Mouse (Mus musculus) limb, embryonic 11.5 days (tissue): ENCODE measurements around the gene Erbb2. TPM values are rescaled to one million over a fixed set of nuclear protein-coding genes. Genes with fewer than 3 reads are reported as not detected.

Source experiments
- ATAC-seq: fragments of 200-750 bp; cut with Nextera tagmentation; 2 replicates; pipeline ENCODE4 v1.8.0; 2017; ENCODE audit warnings: low read depth; ENCODE audit not compliant: insufficient number of reproducible peaks, low FRiP score, low TSS enrichment
- DNase-seq: peaks from one replicate; pipeline ENCODE4 v3.0.0-alpha.2; 2015; ENCODE audit warnings: low spot score
- H3K27ac ChIP-seq: fragments of 300-500 bp; sonication (generic); replicated peaks from 2 replicates; pipeline ENCODE4 v1.5.1; 2014; ENCODE audit warnings: low read depth, mild to moderate bottlenecking, low read length
- H3K27me3 ChIP-seq: fragments of 300-500 bp; sonication (generic); 2 replicates; pipeline ENCODE4 v1.6.1; 2014; ENCODE audit warnings: mild to moderate bottlenecking, low read length, mixed read lengths; ENCODE audit not compliant: control insufficient read depth, insufficient read depth
- H3K36me3 ChIP-seq: fragments of 300-500 bp; sonication (generic); 2 replicates; pipeline ENCODE4 v1.6.1; 2014; ENCODE audit warnings: mild to moderate bottlenecking, low read length, moderate library complexity, mixed read lengths; ENCODE audit not compliant: control insufficient read depth, insufficient read depth
- H3K4me1 ChIP-seq: fragments of 300-500 bp; sonication (generic); 2 replicates; pipeline ENCODE4 v1.6.1; 2014; ENCODE audit warnings: low read length, mixed read lengths; ENCODE audit not compliant: control insufficient read depth, insufficient read depth
- H3K4me2 ChIP-seq: fragments of 300-500 bp; sonication (generic); 2 replicates; pipeline ENCODE4 v1.6.1; 2014; ENCODE audit warnings: low read depth, mild to moderate bottlenecking, moderate library complexity; ENCODE audit not compliant: severe bottlenecking
- H3K4me3 ChIP-seq: fragments of 300-500 bp; sonication (generic); 2 replicates; pipeline ENCODE4 v1.5.1; 2014; ENCODE audit warnings: low read depth, low read length
- H3K9ac ChIP-seq: fragments of 300-500 bp; sonication (generic); 2 replicates; pipeline ENCODE4 v1.6.1; 2014; ENCODE audit warnings: mild to moderate bottlenecking, low read length
- H3K9me3 ChIP-seq: fragments of 300-500 bp; sonication (generic); 2 replicates; pipeline ENCODE4 v1.6.1; 2016; ENCODE audit warnings: low read length; ENCODE audit not compliant: control insufficient read depth
- WGBS: fragments of 180-500 bp; shearing (Covaris S2); extraction: QIAGEN DNeasy Blood & Tissue Kit; methylation state at CpG from one replicate; pipeline ENCODE4 v1.1.7; 2014; 5-methylcytosine and 5-hydroxymethylcytosine counted together
- polyA plus RNA-seq: library from polyadenylated mRNA; unstranded; fragments of >200 nt; fragmentation: Nextera tagmentation; extraction: Ambion mirVana; gene quantifications from 2 replicates; pipeline ENCODE4 v1.2.1, GENCODE M21; 2014

Erbb2 gene
- polyA plus RNA-seq, 1 experiment from 2014 or later, result 29.6 TPM

DNA sequence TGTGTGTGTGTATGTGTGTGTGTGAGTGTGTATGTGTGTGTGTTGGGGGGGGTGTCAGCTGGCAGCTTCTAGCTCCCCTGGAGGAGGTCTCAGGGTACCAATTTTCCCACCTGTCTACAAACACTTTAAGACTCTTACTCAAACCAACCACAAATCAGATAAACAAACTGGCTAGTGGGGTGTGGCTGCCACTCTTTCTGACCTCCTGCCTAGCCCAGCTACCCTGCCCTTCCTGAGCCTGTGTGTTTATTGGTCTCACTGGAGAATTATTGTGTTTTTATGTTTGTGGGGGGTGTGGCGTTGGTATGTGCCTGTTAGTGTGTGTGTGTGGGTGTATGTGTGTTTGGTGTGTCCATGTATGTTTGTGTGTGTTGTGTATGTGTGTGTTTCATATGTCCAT lies 4.8 kb downstream of the Erbb2 start:
- Histone ChIP-seq H3K9ac (no peak overlapping the region), H3K27me3 (no peaks in the 10 kb centered on the region), H3K27ac (no peak overlapping the region), H3K36me3 (no peaks in the 10 kb centered on the region), H3K4me3 (no peak overlapping the region), H3K9me3 (no peaks in the 10 kb centered on the region), H3K4me2 (no peak overlapping the region), H3K4me1 (peaks cover under 1% of the 10 kb centered on the region; the same call in 1 of the 2 replicates)
- ATAC-seq (no peak), DNase-seq (no peak)
- WGBS, result 76% methylated on average over 1 of the region's 1 CpGs

GRCm38 (mm10) chr11:98418273-98418672 lies 6.0 kb downstream of the Erbb2 start:
- Histone ChIP-seq H3K4me2 (no peak overlapping the region), H3K9me3 (no peaks in the 10 kb centered on the region), H3K4me1 (no peaks in the 10 kb centered on the region), H3K27ac (no peak overlapping the region), H3K9ac (no peak overlapping the region), H3K36me3 (0 out of 2 replicates have a peak, but pooled peaks cover 3% of the 10 kb centered on the region), H3K27me3 (no peaks in the 10 kb centered on the region), H3K4me3 (no peak overlapping the region)
- DNase-seq, result no peak
- 67% methylated on average over 6 of the region's 6 CpGs for whole genome bisulfite sequencing
- no peak for ATAC-seq

DNA sequence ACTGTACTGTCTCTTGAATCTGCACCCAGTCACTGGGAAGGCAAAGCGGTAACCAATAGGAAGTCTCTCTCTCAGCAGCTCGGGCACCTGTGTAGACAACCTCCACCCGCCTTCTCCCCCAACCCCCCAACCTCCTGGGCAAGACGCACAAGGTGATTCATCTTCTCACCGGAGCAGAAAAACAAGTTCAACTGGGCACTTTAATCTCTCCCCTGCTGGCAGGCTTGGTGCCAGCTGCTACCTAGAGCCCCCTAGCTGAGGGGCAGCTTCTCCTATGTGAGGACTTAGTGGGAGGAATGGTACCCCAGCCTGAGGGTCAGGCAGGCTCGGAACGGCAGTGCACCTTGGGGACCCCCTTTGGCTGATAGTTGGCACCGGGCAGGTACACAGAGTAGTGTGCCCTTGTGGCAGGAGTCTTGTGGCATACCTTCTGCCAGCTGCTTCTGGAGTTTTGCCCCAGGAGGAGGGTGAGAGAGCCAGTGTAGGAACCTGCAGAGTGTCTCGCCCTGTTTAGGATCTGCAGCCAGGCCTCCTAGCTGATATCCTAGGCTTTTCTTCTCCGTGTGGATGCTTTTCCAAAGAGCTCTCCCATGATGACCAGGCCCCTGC lies 6.8 kb downstream of the Erbb2 start:
- H3K4me3 ChIP-seq, result no peak overlapping the region
- DNase-seq (no peak), ATAC-seq (no peak)
- H3K27ac ChIP-seq, result no peak overlapping the region
- H3K36me3 ChIP-seq, result 0 out of 2 replicates have a peak, but pooled peaks cover 3% of the 10 kb centered on the region
- no peak overlapping the region for H3K4me2 ChIP-seq
- H3K9me3 ChIP-seq, result no peaks in the 10 kb centered on the region
- WGBS, result 80% methylated on average over 10 of the region's 10 CpGs
- no peaks in the 10 kb centered on the region for H3K27me3 ChIP-seq
- no peaks in the 10 kb centered on the region for H3K4me1 ChIP-seq
- no peak overlapping the region for H3K9ac ChIP-seq

GRCm38 (mm10) chr11:98426592-98426991 lies 14.3 kb downstream of the Erbb2 start:
- H3K9ac ChIP-seq, result no peak overlapping the region
- no peak overlapping the region for H3K4me2 ChIP-seq
- H3K4me3 ChIP-seq, result no peak overlapping the region
- WGBS, result 96% methylated on average over 7 of the region's 7 CpGs
- H3K27me3 ChIP-seq, result no peaks in the 10 kb centered on the region
- no peaks in the 10 kb centered on the region for H3K4me1 ChIP-seq
- no peak overlapping the region for H3K27ac ChIP-seq
- H3K9me3 ChIP-seq, result no peaks in the 10 kb centered on the region
- DNase-seq, result no peak
- no peak for ATAC-seq
- peaks cover 8% of the 10 kb centered on the region for H3K36me3 ChIP-seq

GRCm38 (mm10) chr11:98428436-98428835 lies 16.2 kb downstream of the Erbb2 start:
- H3K36me3 ChIP-seq, result peaks cover 8% of the 10 kb centered on the region
- WGBS, result 92% methylated on average over 5 of the region's 5 CpGs

DNA sequence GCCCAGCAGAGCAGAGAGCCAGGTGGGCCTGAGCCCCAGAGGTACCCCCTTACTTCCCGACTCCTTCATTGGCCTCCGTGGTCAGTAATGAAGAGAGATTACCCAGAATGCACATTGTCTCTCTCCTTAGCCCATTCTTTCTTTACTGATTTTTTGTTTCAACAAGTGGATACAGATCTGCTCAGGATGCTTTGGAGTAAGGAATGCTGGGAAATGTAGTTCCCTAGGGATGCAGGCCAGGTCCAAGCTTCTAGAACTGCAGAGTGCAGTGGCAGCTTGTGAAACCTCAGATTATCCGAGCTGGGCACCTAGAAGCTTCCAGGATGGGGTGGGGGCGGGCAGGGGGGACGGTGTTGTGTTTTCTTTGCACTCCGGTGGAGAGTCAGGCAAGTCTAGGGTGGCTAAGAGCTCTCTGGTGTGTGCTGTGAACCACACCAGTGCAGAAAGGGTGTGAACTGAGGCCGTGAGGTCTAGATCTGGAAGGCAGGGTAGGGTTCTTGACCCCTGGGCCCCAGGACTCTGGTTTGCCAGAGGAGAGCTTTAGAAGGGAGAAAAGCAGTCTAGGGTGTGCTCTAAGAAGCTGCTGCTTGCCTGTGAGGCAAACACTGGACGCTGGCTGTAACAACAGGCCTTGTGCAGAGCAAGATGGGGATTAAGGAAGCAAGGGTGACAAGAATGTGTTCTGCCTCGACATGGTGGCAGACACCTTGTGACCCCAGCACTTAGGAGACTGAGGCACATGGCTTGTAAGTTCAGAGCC lies 19.7 kb downstream of the Erbb2 start:
- Histone ChIP-seq H3K4me1 (no peaks in the 10 kb centered on the region), H3K4me3 (no peak overlapping the region), H3K36me3 (peaks cover 8% of the 10 kb centered on the region), H3K9ac (no peak overlapping the region), H3K9me3 (no peaks in the 10 kb centered on the region), H3K27me3 (no peaks in the 10 kb centered on the region), H3K4me2 (no peak overlapping the region), H3K27ac (no peak overlapping the region)
- DNase-seq (no peak), ATAC-seq (no peak)
- 81% methylated on average over 9 of the region's 9 CpGs for WGBS

More at GRCm38 (mm10) chr11:98428436-98428835, 16.2 kb downstream of the Erbb2 start:
- no peak overlapping the region for H3K27ac ChIP-seq
- H3K4me3 ChIP-seq, result no peak overlapping the region
- H3K9me3 ChIP-seq, result no peaks in the 10 kb centered on the region
- H3K27me3 ChIP-seq, result no peaks in the 10 kb centered on the region
- no peak for DNase-seq
- no peak overlapping the region for H3K4me2 ChIP-seq
- no peak for ATAC-seq
- no peaks in the 10 kb centered on the region for H3K4me1 ChIP-seq
- no peak overlapping the region for H3K9ac ChIP-seq

DNA sequence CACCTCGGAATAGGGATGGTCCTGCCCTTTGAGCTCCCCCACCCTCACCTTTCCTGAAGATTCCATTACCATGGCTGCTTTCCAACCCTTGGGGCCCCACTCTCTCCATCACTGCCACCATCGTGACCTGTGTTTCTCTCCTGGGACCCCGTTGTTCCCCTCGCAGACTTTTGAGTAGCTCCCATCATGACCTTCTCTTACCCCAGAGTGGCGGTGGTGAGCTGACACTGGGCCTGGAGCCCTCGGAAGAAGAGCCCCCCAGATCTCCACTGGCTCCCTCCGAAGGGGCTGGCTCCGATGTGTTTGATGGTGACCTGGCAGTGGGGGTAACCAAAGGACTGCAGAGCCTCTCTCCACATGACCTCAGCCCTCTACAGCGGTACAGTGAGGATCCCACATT lies 23.5 kb downstream of the Erbb2 start:
- no peaks in the 10 kb centered on the region for H3K4me1 ChIP-seq
- ATAC-seq, result no peak
- H3K9ac ChIP-seq, result no peak overlapping the region
- WGBS, result 88% methylated on average over 9 of the region's 9 CpGs
- H3K36me3 ChIP-seq, result peaks cover 5% of the 10 kb centered on the region
- H3K4me2 ChIP-seq, result no peak overlapping the region
- no peak overlapping the region for H3K27ac ChIP-seq
- H3K9me3 ChIP-seq, result no peaks in the 10 kb centered on the region
- DNase-seq, result no peak
- no peaks in the 10 kb centered on the region for H3K27me3 ChIP-seq
- no peak overlapping the region for H3K4me3 ChIP-seq

DNA sequence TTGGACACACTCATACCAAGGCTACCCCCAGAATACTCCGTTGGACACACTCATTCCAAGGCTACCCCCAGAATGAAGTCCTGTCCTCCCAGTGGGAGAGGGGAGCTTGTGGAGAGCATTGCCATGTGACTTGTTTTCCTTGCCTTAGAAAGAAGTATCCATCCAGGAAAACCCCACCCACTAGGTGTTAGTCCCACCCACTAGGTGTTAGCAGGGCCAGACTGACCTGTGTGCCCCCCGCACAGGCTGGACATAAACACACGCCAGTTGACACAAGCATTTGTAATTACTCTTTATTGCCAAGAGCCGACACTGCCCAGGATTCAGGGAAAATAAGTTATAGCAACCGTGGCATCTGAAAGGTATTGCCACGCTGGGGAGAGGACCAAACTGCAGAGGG lies 25.2 kb downstream of the Erbb2 start:
- no peak overlapping the region for H3K4me3 ChIP-seq
- no peak overlapping the region for H3K9ac ChIP-seq

More for the DNA sequence above, 25.2 kb downstream of the Erbb2 start:
- no peaks in the 10 kb centered on the region for H3K4me1 ChIP-seq
- H3K9me3 ChIP-seq, result no peaks in the 10 kb centered on the region
- no peaks in the 10 kb centered on the region for H3K27me3 ChIP-seq
- 83% methylated on average over 6 of the region's 6 CpGs for WGBS
- no peak for DNase-seq
- peaks cover 5% of the 10 kb centered on the region for H3K36me3 ChIP-seq
- ATAC-seq, result no peak
- H3K27ac ChIP-seq, result no peak overlapping the region
- H3K4me2 ChIP-seq, result no peak overlapping the region
